31 mouse cellular contexts compared by ENCODE assay signal in genomic region chr3:76294394-76294793, GRCm38 (mm10).
DNase-seq lines count a peak whose midpoint lies in the region; ATAC-seq and TF ChIP-seq lines count a peak whose summit lies in the region.
"Had no signal": no experiment of that assay in that cellular context is flagged by ENCODE, and none has a peak within 500 bp of the region (broad histone marks: within the 10 kb centered on the region; RNA-seq: fewer than 3 reads in every experiment).

No protein-coding gene starts in this region.

- no peaks in the 10 kb centered on the region for H3K36me3 ChIP-seq in lung, embryonic 15.5 days
- no peaks in the 10 kb centered on the region; a peak in 1 of 4 replicates for H3K36me3 ChIP-seq in MEL (ENCODE audit: control insufficient read depth in 1 of 2, insufficient read depth in 2 of 2, low read length in 2 of 2)
- H3K36me3 ChIP-seq: forebrain, embryonic 15.5 days; heart, embryonic 10.5 days; heart, embryonic 15.5 days; hindbrain, embryonic 15.5 days; intestine, embryonic 15.5 days; limb, embryonic 10.5 days; limb, embryonic 15.5 days; liver, embryonic 13.5 days had no signal

- 0 out of 2 replicates have a peak, but pooled peaks have one; percentile 36 for ATAC-seq in cerebellum, adult (ENCODE audit: insufficient number of reproducible peaks, low FRiP score, low TSS enrichment)
- no peak for ATAC-seq in lung, embryonic 15.5 days (ENCODE audit: borderline replicate concordance, extremely low read depth, low FRiP score, low TSS enrichment)
- ATAC-seq: forebrain, embryonic 15.5 days; intestine, embryonic 15.5 days had no signal

- no peak overlapping the region for H3K4me3 ChIP-seq in lung, embryonic 15.5 days
- H3K4me3 ChIP-seq in lung, adult 2 months (replicated peaks; ENCODE audit: extremely low read depth, low read depth, low read length): no peak overlapping the region
- H3K4me3 ChIP-seq in MEL (ENCODE audit: control insufficient read depth in 1 of 2, insufficient read depth in 1 of 2, low read depth in 2 of 2, low read length in 2 of 2): no peak overlapping the region
- H3K4me3 ChIP-seq in left cerebral cortex, adult 2 months: no peak overlapping the region
- H3K4me3 ChIP-seq: forebrain, embryonic 15.5 days; heart, embryonic 10.5 days; heart, embryonic 15.5 days; hindbrain, embryonic 15.5 days; intestine, embryonic 15.5 days; layer of hippocampus, adult 2 months; limb, embryonic 10.5 days; limb, embryonic 15.5 days; liver, embryonic 13.5 days; megakaryocyte, embryonic 14.5 days; myocyte had no signal

- no peak for TF ChIP-seq CTCF in lung, adult 2 months (IDR thresholded peaks at IDR 0.05; ENCODE audit: insufficient read depth, low read length)
- no peak for TF ChIP-seq CTCF in MEL (IDR thresholded peaks at IDR 0.05 in 2 of 3, conservative IDR thresholded peaks at IDR 0.05 in 1 of 3; ENCODE audit: control insufficient read depth in 1 of 3, insufficient read depth in 1 of 3, low read depth in 2 of 3, low read length in 3 of 3, poor library complexity in 1 of 3, severe bottlenecking in 1 of 3)
- TF ChIP-seq CTCF in left cerebral cortex, adult 2 months (IDR thresholded peaks at IDR 0.05): no peak

- no peaks in the 10 kb centered on the region for H3K4me1 ChIP-seq in lung, embryonic 15.5 days
- no peaks in the 10 kb centered on the region for H3K4me1 ChIP-seq in lung, adult 2 months (ENCODE audit: control insufficient read depth, insufficient read depth, low read length)
- peaks cover 0 to 13% of the 10 kb centered on the region in 2 experiments; a peak in 3 of 4 replicates for H3K4me1 ChIP-seq in MEL (ENCODE audit: control insufficient read depth in 1 of 2, insufficient read depth in 2 of 2, low read length in 2 of 2)
- H3K4me1 ChIP-seq: forebrain, embryonic 15.5 days; heart, embryonic 10.5 days; heart, embryonic 15.5 days; hindbrain, embryonic 15.5 days; intestine, embryonic 15.5 days; limb, embryonic 10.5 days; limb, embryonic 15.5 days; liver, embryonic 13.5 days; megakaryocyte, embryonic 14.5 days had no signal

- H3K79me2 ChIP-seq in MEL (ENCODE audit: control insufficient read depth, insufficient read depth, low read length, poor library complexity): no peaks in the 10 kb centered on the region

- intact Hi-C loops in left cerebral cortex, adult 2 months (cut with DNase I): no loop called here

- TF ChIP-seq EP300 in MEL (IDR thresholded peaks at IDR 0.05; ENCODE audit: low read depth in 1 of 2, low read length in 2 of 2): no peak

- H3K27ac ChIP-seq in lung, embryonic 15.5 days: 0 out of 2 replicates have a peak overlapping the region, but pooled peaks have one; percentile 10
- no peak overlapping the region for H3K27ac ChIP-seq in MEL (ENCODE audit: control insufficient read depth, low read depth, low read length)
- H3K27ac ChIP-seq in left cerebral cortex, adult 2 months: no peak overlapping the region
- H3K27ac ChIP-seq: forebrain, embryonic 15.5 days; heart, embryonic 10.5 days; heart, embryonic 15.5 days; hindbrain, embryonic 15.5 days; intestine, embryonic 15.5 days; layer of hippocampus, adult 2 months; limb, embryonic 10.5 days; limb, embryonic 15.5 days; liver, embryonic 13.5 days had no signal

- 50% methylated on average over 1 of the region's 1 CpGs for WGBS in lung, embryonic 15.5 days
- WGBS in lung, adult 2 months: 37% methylated on average over 1 of the region's 1 CpGs

- no peak overlapping the region for H3K9ac ChIP-seq in lung, embryonic 15.5 days
- no peak overlapping the region for H3K9ac ChIP-seq in MEL (ENCODE audit: control insufficient read depth, low read depth, low read length, poor library complexity, severe bottlenecking)
- H3K9ac ChIP-seq: forebrain, embryonic 15.5 days; heart, embryonic 15.5 days; hindbrain, embryonic 15.5 days; intestine, embryonic 15.5 days; limb, embryonic 15.5 days; liver, embryonic 13.5 days had no signal

- TF ChIP-seq RAD21 in MEL (IDR thresholded peaks at IDR 0.05; ENCODE audit: low read depth, low read length): no peak

- H3K9me3 ChIP-seq in lung, embryonic 15.5 days: no peaks in the 10 kb centered on the region
- H3K9me3 ChIP-seq in MEL (replicated peaks; ENCODE audit: insufficient read depth, low read length): no peaks in the 10 kb centered on the region
- H3K9me3 ChIP-seq: forebrain, embryonic 15.5 days; heart, embryonic 10.5 days; heart, embryonic 15.5 days; hindbrain, embryonic 15.5 days; intestine, embryonic 15.5 days; limb, embryonic 10.5 days; limb, embryonic 15.5 days; liver, embryonic 13.5 days; megakaryocyte, embryonic 14.5 days had no signal

- no peak overlapping the region for H3K4me2 ChIP-seq in lung, embryonic 15.5 days
- H3K4me2 ChIP-seq: forebrain, embryonic 15.5 days; heart, embryonic 15.5 days; hindbrain, embryonic 15.5 days; intestine, embryonic 15.5 days; limb, embryonic 15.5 days; liver, embryonic 13.5 days had no signal

- H3K27me3 ChIP-seq in lung, embryonic 15.5 days: no peaks in the 10 kb centered on the region
- no peaks in the 10 kb centered on the region for H3K27me3 ChIP-seq in MEL (ENCODE audit: control insufficient read depth in 1 of 2, insufficient read depth in 2 of 2, low read length in 2 of 2)
- H3K27me3 ChIP-seq: CH12.LX; forebrain, embryonic 15.5 days; heart, embryonic 15.5 days; hindbrain, embryonic 15.5 days; intestine, embryonic 15.5 days; limb, embryonic 15.5 days; liver, embryonic 13.5 days; megakaryocyte, embryonic 14.5 days had no signal

- no peak for TF ChIP-seq POLR2A in lung, adult 2 months (IDR thresholded peaks at IDR 0.05; ENCODE audit: borderline replicate concordance, extremely low read depth, low read depth, low read length)
- TF ChIP-seq POLR2A in MEL (IDR thresholded peaks at IDR 0.05; ENCODE audit: control insufficient read depth in 1 of 2, insufficient read depth in 1 of 2, low read depth in 1 of 2, low read length in 2 of 2, poor library complexity in 1 of 2): no peak

- DNase-seq in cerebellum, adult 11-12 months: no peak
- no peak for DNase-seq in lung, adult 2 months
- DNase-seq in MEL (ENCODE audit: low read depth, low spot score): peak; percentile 6
- peak; percentile 11 for DNase-seq in embryo, embryonic 9.5 days (ENCODE audit: extremely low spot score)
- DNase-seq in left cerebral cortex, adult 2 months (ENCODE audit: extremely low spot score in 1 of 2, low spot score in 2 of 2): no peak
- DNase-seq in adrenal gland, postnatal 4 days (ENCODE audit: low spot score in 2 of 2): no peak
- DNase-seq: adrenal gland, postnatal 10 days; cerebellum, adult 2 months; cerebellum, postnatal 25 days; gastrocnemius, postnatal 25 days; heart, adult 11 months; kidney, adult 2 months; kidney, postnatal 36 days; liver, embryonic 13.5 days; lung, adult 18-20 months; right cerebral cortex, adult 18-20 months; spleen, adult 18-20 months; thymus, postnatal 14 days had no signal

TF ChIP-seq in MEL, 35 proteins besides CTCF, POLR2A, EP300 and RAD21:
- TF ChIP-seq ZKSCAN1 (IDR thresholded peaks at IDR 0.05; ENCODE audit: low read depth, low read length): no peak
- no peak for TF ChIP-seq NRF1 (IDR thresholded peaks at IDR 0.05; ENCODE audit: insufficient read depth, low read depth, low read length, poor library complexity, severe bottlenecking)
- TF ChIP-seq MAZ (IDR thresholded peaks at IDR 0.05; ENCODE audit: low read depth, low read length): no peak
- no peak for TF ChIP-seq GABPA (IDR thresholded peaks at IDR 0.05; ENCODE audit: low read depth, low read length)
- no peak for TF ChIP-seq CHD2 (IDR thresholded peaks at IDR 0.05; ENCODE audit: low read length)
- no peak for TF ChIP-seq KAT2A (conservative IDR thresholded peaks at IDR 0.05; ENCODE audit: low read depth, low read length)
- no peak for TF ChIP-seq MAX (IDR thresholded peaks at IDR 0.05; ENCODE audit: low read length)
- no peak for TF ChIP-seq MYC (IDR thresholded peaks at IDR 0.05; ENCODE audit: low read depth, low read length)
- no peak for TF ChIP-seq NELFE (IDR thresholded peaks at IDR 0.05; ENCODE audit: low read depth, low read length)
- TF ChIP-seq SMC3 (IDR thresholded peaks at IDR 0.05; ENCODE audit: low read depth, low read length): no peak
- no peak for TF ChIP-seq BHLHE40 (IDR thresholded peaks at IDR 0.05; ENCODE audit: borderline replicate concordance, low read depth, low read length)
- no peak for TF ChIP-seq TBP (IDR thresholded peaks at IDR 0.05; ENCODE audit: low read depth, low read length)
- TF ChIP-seq POLR2AphosphoS5 (IDR thresholded peaks at IDR 0.05; ENCODE audit: borderline replicate concordance, low read depth, low read length): no peak

Comparison
In these comparisons a context has a peak if more than half of its experiments do, and no peak if none do; other contexts are left out.
1. DNase-seq: peak in MEL (single experiment) and embryo, embryonic 9.5 days (single experiment); none in cerebellum, adult 11-12 months (single experiment), lung, adult 2 months (single experiment), left cerebral cortex, adult 2 months (0 of 2) and adrenal gland, postnatal 4 days (0 of 2).